Mouse (Mus musculus) stomach, postnatal 0 days (tissue): Measurements from ENCODE around the gene Olfr113.

Experiments
- CTCF ChIP-seq: IDR thresholded peaks from 2 replicates; pipeline ENCODE4 v1.5.1; 2016; ENCODE audit warnings: antibody characterized with exemption, low read depth, mild to moderate bottlenecking, moderate library complexity
- EP300 ChIP-seq: optimal IDR thresholded peaks from 2 replicates; pipeline ENCODE3; 2016; ENCODE audit warnings: antibody characterized with exemption

GRCm38 (mm10) chr17:37627009-37627408, 49.5 kb upstream of the Olfr113 start, which contains the start of the genes Olfr115 and Olfr116:
- TF ChIP-seq CTCF, result no peak
- no peak for TF ChIP-seq EP300
